Mouse (Mus musculus) limb, embryonic 11.5 days (tissue): Measurements from ENCODE around the gene Zbp1. TPM values are rescaled to one million over a fixed set of nuclear protein-coding genes. Genes with fewer than 3 reads are reported as not detected.
A peak's percentile ranks its signal among the peaks of the same experiment; 100 is the strongest.

Source experiments
- ATAC-seq: fragments of 200-750 bp; cut with Nextera tagmentation; 2 replicates; pipeline ENCODE4 v1.8.0; 2017; ENCODE audit warnings: low read depth; ENCODE audit not compliant: insufficient number of reproducible peaks, low FRiP score, low TSS enrichment
- DNase-seq: peaks from one replicate; pipeline ENCODE4 v3.0.0-alpha.2; 2015; ENCODE audit warnings: low spot score
- H3K27ac ChIP-seq: fragments of 300-500 bp; sonication (generic); replicated peaks from 2 replicates; pipeline ENCODE4 v1.5.1; 2014; ENCODE audit warnings: low read depth, mild to moderate bottlenecking, low read length
- H3K27me3 ChIP-seq: fragments of 300-500 bp; sonication (generic); 2 replicates; pipeline ENCODE4 v1.6.1; 2014; ENCODE audit warnings: mild to moderate bottlenecking, low read length, mixed read lengths; ENCODE audit not compliant: control insufficient read depth, insufficient read depth
- H3K36me3 ChIP-seq: fragments of 300-500 bp; sonication (generic); 2 replicates; pipeline ENCODE4 v1.6.1; 2014; ENCODE audit warnings: mild to moderate bottlenecking, low read length, moderate library complexity, mixed read lengths; ENCODE audit not compliant: control insufficient read depth, insufficient read depth
- H3K4me1 ChIP-seq: fragments of 300-500 bp; sonication (generic); 2 replicates; pipeline ENCODE4 v1.6.1; 2014; ENCODE audit warnings: low read length, mixed read lengths; ENCODE audit not compliant: control insufficient read depth, insufficient read depth
- H3K4me2 ChIP-seq: fragments of 300-500 bp; sonication (generic); 2 replicates; pipeline ENCODE4 v1.6.1; 2014; ENCODE audit warnings: low read depth, mild to moderate bottlenecking, moderate library complexity; ENCODE audit not compliant: severe bottlenecking
- H3K4me3 ChIP-seq: fragments of 300-500 bp; sonication (generic); 2 replicates; pipeline ENCODE4 v1.5.1; 2014; ENCODE audit warnings: low read depth, low read length
- H3K9ac ChIP-seq: fragments of 300-500 bp; sonication (generic); 2 replicates; pipeline ENCODE4 v1.6.1; 2014; ENCODE audit warnings: mild to moderate bottlenecking, low read length
- H3K9me3 ChIP-seq: fragments of 300-500 bp; sonication (generic); 2 replicates; pipeline ENCODE4 v1.6.1; 2016; ENCODE audit warnings: low read length; ENCODE audit not compliant: control insufficient read depth
- whole genome bisulfite sequencing: fragments of 180-500 bp; shearing (Covaris S2); extraction: QIAGEN DNeasy Blood & Tissue Kit; methylation state at CpG from one replicate; pipeline ENCODE4 v1.1.7; 2014; 5-methylcytosine and 5-hydroxymethylcytosine counted together
- polyA plus RNA-seq: library from polyadenylated mRNA; unstranded; fragments of >200 nt; fragmentation: Nextera tagmentation; extraction: Ambion mirVana; gene quantifications from 2 replicates; pipeline ENCODE4 v1.2.1, GENCODE M21; 2014

Gene Zbp1
- polyA plus RNA-seq, 1 experiment from 2014 or later, result not detected

GRCm38 (mm10) chr2:173242874-173243273 lies 24.2 kb upstream of the Zbp1 start:
- Histone ChIP-seq H3K27ac (no peak overlapping the region), H3K9ac (no peak overlapping the region), H3K27me3 (no peaks in the 10 kb centered on the region), H3K9me3 (no peaks in the 10 kb centered on the region), H3K4me1 (peaks cover 38% of the 10 kb centered on the region), H3K36me3 (no peaks in the 10 kb centered on the region), H3K4me3 (no peak overlapping the region), H3K4me2 (no peak overlapping the region)
- 24% methylated on average over 12 of the region's 12 CpGs for WGBS
- ATAC-seq (0 out of 2 replicates have a peak, but pooled peaks have one; percentile 5), DNase-seq (no peak)

GRCm38 (mm10) chr2:173240738-173241137 lies 22.0 kb upstream of the Zbp1 start:
- Histone ChIP-seq H3K4me1 (peaks cover 29% of the 10 kb centered on the region), H3K27me3 (no peaks in the 10 kb centered on the region), H3K36me3 (no peaks in the 10 kb centered on the region), H3K4me2 (no peak overlapping the region), H3K4me3 (no peak overlapping the region), H3K27ac (no peak overlapping the region), H3K9ac (no peak overlapping the region), H3K9me3 (no peaks in the 10 kb centered on the region)
- no peak for DNase-seq
- no peak for ATAC-seq
- WGBS, result 33% methylated on average over 9 of the region's 9 CpGs

- H3K4me3 ChIP-seq, result no peak overlapping the region
- ATAC-seq (no peak), DNase-seq (no peak)
- no peak overlapping the region for H3K4me2 ChIP-seq
- peaks cover 29% of the 10 kb centered on the region for H3K4me1 ChIP-seq
- no peak overlapping the region for H3K9ac ChIP-seq
- 14% methylated on average over 14 of the region's 14 CpGs for WGBS
- H3K27ac ChIP-seq, result no peak overlapping the region
- no peaks in the 10 kb centered on the region for H3K9me3 ChIP-seq
- H3K36me3 ChIP-seq, result no peaks in the 10 kb centered on the region
- H3K27me3 ChIP-seq, result no peaks in the 10 kb centered on the region
These were observed 19.8 kb upstream of the Zbp1 start for GRCm38 (mm10) chr2:173238522-173238921.

- peaks cover 19% of the 10 kb centered on the region for H3K4me1 ChIP-seq
- WGBS, result 64% methylated on average over 8 of the region's 8 CpGs
- H3K27ac ChIP-seq, result no peak overlapping the region
- no peak overlapping the region for H3K4me3 ChIP-seq
- no peaks in the 10 kb centered on the region; the same call in 1 of the 2 replicates for H3K36me3 ChIP-seq
- ATAC-seq (no peak), DNase-seq (no peak)
- no peak overlapping the region for H3K9ac ChIP-seq
- no peaks in the 10 kb centered on the region for H3K27me3 ChIP-seq
- H3K4me2 ChIP-seq, result no peak overlapping the region
- no peaks in the 10 kb centered on the region for H3K9me3 ChIP-seq
These were observed 17.0 kb upstream of the Zbp1 start for GRCm38 (mm10) chr2:173235435-173236332.

- ATAC-seq, result no peak
- Histone ChIP-seq H3K27ac (no peak overlapping the region), H3K4me3 (no peak overlapping the region), H3K27me3 (no peaks in the 10 kb centered on the region), H3K4me2 (no peak overlapping the region), H3K36me3 (no peaks in the 10 kb centered on the region; the same call in none of the 2 replicates), H3K4me1 (0 out of 2 replicates have a peak, but pooled peaks cover 2% of the 10 kb centered on the region), H3K9me3 (no peaks in the 10 kb centered on the region), H3K9ac (no peak overlapping the region)
- no peak for DNase-seq
- 84% methylated on average over 8 of the region's 8 CpGs for WGBS
These were observed 14.0 kb upstream of the Zbp1 start for GRCm38 (mm10) chr2:173232766-173233099.

- ATAC-seq (no peak), DNase-seq (no peak)
- H3K9ac ChIP-seq, result no peak overlapping the region
- 83% methylated on average over 22 of the region's 22 CpGs for WGBS
- no peak overlapping the region for H3K4me2 ChIP-seq
- H3K27ac ChIP-seq, result no peak overlapping the region
- H3K27me3 ChIP-seq, result no peaks in the 10 kb centered on the region
- H3K4me3 ChIP-seq, result no peak overlapping the region
- 0 out of 2 replicates have a peak, but pooled peaks cover 2% of the 10 kb centered on the region for H3K4me1 ChIP-seq
- H3K36me3 ChIP-seq, result no peaks in the 10 kb centered on the region; the same call in none of the 2 replicates
- H3K9me3 ChIP-seq, result no peaks in the 10 kb centered on the region
These were observed 13.5 kb upstream of the Zbp1 start for GRCm38 (mm10) chr2:173232065-173232765.

GRCm38 (mm10) chr2:173229578-173230224 lies 11.0 kb upstream of the Zbp1 start:
- no peak overlapping the region for H3K4me2 ChIP-seq
- WGBS, result 6% methylated on average over 10 of the region's 10 CpGs
- ATAC-seq (peak; percentile 78), DNase-seq (peak; percentile 97)
- no peak overlapping the region for H3K9ac ChIP-seq
- H3K36me3 ChIP-seq, result no peaks in the 10 kb centered on the region; the same call in none of the 2 replicates
- no peak overlapping the region for H3K4me3 ChIP-seq
- H3K27me3 ChIP-seq, result no peaks in the 10 kb centered on the region
- H3K9me3 ChIP-seq, result no peaks in the 10 kb centered on the region
- H3K4me1 ChIP-seq, result no peaks in the 10 kb centered on the region
- no peak overlapping the region for H3K27ac ChIP-seq

- Histone ChIP-seq H3K9me3 (no peaks in the 10 kb centered on the region), H3K4me3 (no peak overlapping the region), H3K9ac (no peak overlapping the region), H3K4me1 (peaks cover 5% of the 10 kb centered on the region; the same call in 1 of the 2 replicates), H3K27ac (no peak overlapping the region), H3K27me3 (no peaks in the 10 kb centered on the region), H3K4me2 (no peak overlapping the region), H3K36me3 (no peaks in the 10 kb centered on the region; the same call in none of the 2 replicates)
- ATAC-seq (no peak), DNase-seq (no peak)
- 92% methylated on average over 8 of the region's 8 CpGs for WGBS
These were observed 9.8 kb upstream of the Zbp1 start for GRCm38 (mm10) chr2:173228567-173228966.
